Mouse (Mus musculus): ENCODE data around the gene Ddah1.

GRCm38 (mm10) chr3:145843836-145844235 lies 85.4 kb downstream of the Ddah1 start:
- TF ChIP-seq CTCF (IDR thresholded peaks at IDR 0.05), result no peak
- no peak for TF ChIP-seq EP300 (IDR thresholded peaks at IDR 0.05; ENCODE audit: insufficient read depth, low read depth, low read length)
- no peak for TF ChIP-seq POLR2A (IDR thresholded peaks at IDR 0.05; ENCODE audit: insufficient read depth, low read depth, low read length)
